Mouse (Mus musculus) heart, adult 2 months (tissue): ENCODE results near the gene Atp8a1. TPM values are rescaled to one million over a fixed set of nuclear protein-coding genes. Genes with fewer than 3 reads are reported as not detected.

Experiments
- DNase-seq, 2 experiments: peaks; one replicate each; pipeline ENCODE4 v3.0.0; 2021
- H3K27ac ChIP-seq: fragments of 200-600 bp; 2 replicates; pipeline ENCODE4 v1.8.1; 2022
- H3K27me3 ChIP-seq: fragments of 200-500 bp; 2 replicates; pipeline ENCODE4 v1.6.1; 2012; ENCODE audit warnings: mild to moderate bottlenecking, low read length, inconsistent platforms, mixed read lengths; ENCODE audit not compliant: control insufficient read depth, insufficient read depth
- H3K36me3 ChIP-seq: fragments of 200-500 bp; 2 replicates; pipeline ENCODE4 v1.6.1; 2012; ENCODE audit warnings: low read length, inconsistent platforms; ENCODE audit not compliant: control insufficient read depth, insufficient read depth
- H3K4me1 ChIP-seq: fragments of 200-500 bp; 2 replicates; pipeline ENCODE4 v1.6.1; 2011; ENCODE audit warnings: low read length; ENCODE audit not compliant: control insufficient read depth, insufficient read depth
- H3K4me3 ChIP-seq: fragments of 200-600 bp; 2 replicates; pipeline ENCODE4 v1.8.1; 2022
- H3K79me2 ChIP-seq: fragments of 200-500 bp; replicated peaks from 2 replicates; pipeline ENCODE4 v1.6.1; 2012; ENCODE audit warnings: mild to moderate bottlenecking, inconsistent platforms, low read length, moderate library complexity, mixed read lengths; ENCODE audit not compliant: control insufficient read depth, insufficient read depth
- H3K9ac ChIP-seq: fragments of 200-500 bp; 2 replicates; pipeline ENCODE4 v1.6.1; 2012; ENCODE audit warnings: low read depth, mild to moderate bottlenecking, control low read depth, inconsistent platforms, low read length, mixed read lengths
- CTCF ChIP-seq: fragments of 200-600 bp; IDR thresholded peaks from 2 replicates; pipeline ENCODE4 v1.8.1; 2022; ENCODE audit warnings: antibody characterized with exemption, mild to moderate bottlenecking, moderate library complexity
- EP300 ChIP-seq: fragments of 200-500 bp; IDR thresholded peaks from 2 replicates; pipeline ENCODE4 v1.6.1; 2011; ENCODE audit warnings: low read depth, low read length, control low read depth; ENCODE audit not compliant: insufficient read depth
- POLR2A ChIP-seq: fragments of 200-500 bp; IDR thresholded peaks from 2 replicates; pipeline ENCODE4 v1.6.1; 2011; ENCODE audit warnings: mild to moderate bottlenecking, low read depth, low read length, control low read depth; ENCODE audit not compliant: insufficient read depth
- WGBS: fragments of 180-500 bp; shearing (Covaris S2); methylation state at CpG from one replicate; pipeline ENCODE4 v1.1.7; 2018; 5-methylcytosine and 5-hydroxymethylcytosine counted together
- intact Hi-C: fragments of 180-260 bp; cut with DNase I; formaldehyde crosslinking; loops from one replicate; pipeline ENCODE4 v1.15.1; 2025
- polyA plus RNA-seq: library from polyadenylated mRNA; depleted of rRNA; stranded (reverse); fragments of >200 nt; gene quantifications from 2 replicates; pipeline ENCODE4 v1.2.3, GENCODE M21; 2012
- total RNA-seq, 2 experiments: library from RNA; stranded (reverse); gene quantifications; 2 replicates each; pipeline ENCODE4 v1.2.3; 2021

The Atp8a1 gene
- total and polyA plus RNA-seq, 3 experiments = 8.8 to 21.9 (median 21.8) TPM

DNA sequence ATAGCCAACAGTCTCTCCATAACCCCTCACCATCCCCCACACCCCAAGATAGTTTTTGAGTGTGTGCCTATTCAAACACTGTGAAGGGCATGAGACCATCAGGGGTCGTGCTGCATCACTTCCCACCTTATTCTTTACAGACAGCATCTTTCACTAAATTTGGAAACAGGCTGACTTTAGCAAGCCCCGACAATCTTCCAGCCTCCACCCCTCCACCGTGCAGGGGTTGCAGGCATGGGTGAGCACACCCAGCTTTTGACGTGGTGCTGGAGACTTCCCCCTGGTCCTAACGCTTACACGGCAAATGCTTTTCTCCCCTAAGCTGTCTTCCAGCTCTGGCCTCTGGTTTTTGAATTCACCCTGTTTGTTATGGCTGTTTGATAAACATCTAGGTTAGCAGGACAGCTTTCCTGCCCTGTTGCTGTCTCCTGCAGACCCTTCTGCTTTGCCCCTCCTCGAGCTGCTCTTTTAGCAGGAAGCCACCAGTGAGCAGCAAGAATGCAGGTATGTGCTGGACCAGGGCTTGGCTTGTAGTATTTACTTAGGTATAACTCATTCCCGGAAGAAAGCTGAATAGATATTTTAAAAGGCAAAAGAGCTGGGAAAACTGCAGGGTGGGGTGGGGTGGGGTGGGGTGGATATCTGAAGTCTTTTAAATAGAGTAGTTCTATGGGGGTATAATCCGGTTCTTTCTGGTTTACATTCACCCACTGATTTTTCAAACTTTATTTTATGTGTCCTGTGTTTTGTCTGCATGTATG is 218.9 kb downstream of the Atp8a1 start:
- H3K27ac ChIP-seq = no peak overlapping the region
- H3K4me1 ChIP-seq = no peaks in the 10 kb centered on the region
- intact Hi-C loops = no loop called here
- H3K27me3 ChIP-seq = no peaks in the 10 kb centered on the region
- 70% methylated on average over 9 of the region's 9 CpGs for WGBS
- H3K79me2 ChIP-seq = no peaks in the 10 kb centered on the region
- no peak overlapping the region for H3K9ac ChIP-seq
- no peak for TF ChIP-seq POLR2A
- TF ChIP-seq EP300 = no peak
- no peak for TF ChIP-seq CTCF
- no peak overlapping the region for H3K4me3 ChIP-seq
- H3K36me3 ChIP-seq = no peaks in the 10 kb centered on the region
- no peak for DNase-seq

DNA sequence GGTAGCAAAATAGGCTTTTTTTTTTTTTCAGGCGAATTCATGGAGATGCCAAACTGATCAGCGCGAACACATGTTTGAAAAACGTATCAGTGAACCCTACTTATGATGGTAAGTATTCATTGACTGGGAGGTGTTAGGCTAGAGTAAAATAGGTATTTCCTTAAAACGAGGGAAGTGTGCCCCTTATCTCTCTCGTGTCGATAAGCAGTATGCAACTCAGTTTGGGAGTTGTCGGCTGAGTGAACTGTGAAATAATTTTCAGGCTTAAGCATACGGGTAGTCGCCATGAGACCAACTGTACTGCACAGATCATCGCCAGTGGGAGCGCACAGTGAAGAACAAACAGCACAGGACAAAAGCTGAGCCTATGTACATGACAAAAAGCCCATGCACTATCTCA is 226.0 kb downstream of the Atp8a1 start:
- H3K36me3 ChIP-seq = no peaks in the 10 kb centered on the region
- intact Hi-C loops = no loop called here
- H3K9ac ChIP-seq = no peak overlapping the region
- H3K79me2 ChIP-seq = no peaks in the 10 kb centered on the region
- no peaks in the 10 kb centered on the region for H3K27me3 ChIP-seq
- no peak overlapping the region for H3K27ac ChIP-seq
- H3K4me1 ChIP-seq = no peaks in the 10 kb centered on the region
- no peak overlapping the region for H3K4me3 ChIP-seq
- no peak for TF ChIP-seq POLR2A
- TF ChIP-seq EP300 = no peak
- no peak for TF ChIP-seq CTCF
- DNase-seq = no peak
- 73% methylated on average over 12 of the region's 12 CpGs for WGBS

GRCm38 (mm10) chr5:67609520-67609837 is 237.8 kb downstream of the Atp8a1 start:
- H3K36me3 ChIP-seq = no peaks in the 10 kb centered on the region
- intact Hi-C loops = loop anchor here (5.0 kb wide), 2 partner anchors 77 to 118 kb away; no protein-coding TSS in a partner anchor
- no peak for TF ChIP-seq EP300
- TF ChIP-seq POLR2A = no peak
- no peak for TF ChIP-seq CTCF
- no peaks in the 10 kb centered on the region for H3K4me1 ChIP-seq
- no peak overlapping the region for H3K27ac ChIP-seq
- H3K9ac ChIP-seq = no peak overlapping the region
- H3K4me3 ChIP-seq = no peak overlapping the region
- no peak for DNase-seq
- H3K27me3 ChIP-seq = peaks cover 22% of the 10 kb centered on the region
- H3K79me2 ChIP-seq = no peaks in the 10 kb centered on the region
- WGBS = 49% methylated on average over 2 of the region's 2 CpGs

DNA sequence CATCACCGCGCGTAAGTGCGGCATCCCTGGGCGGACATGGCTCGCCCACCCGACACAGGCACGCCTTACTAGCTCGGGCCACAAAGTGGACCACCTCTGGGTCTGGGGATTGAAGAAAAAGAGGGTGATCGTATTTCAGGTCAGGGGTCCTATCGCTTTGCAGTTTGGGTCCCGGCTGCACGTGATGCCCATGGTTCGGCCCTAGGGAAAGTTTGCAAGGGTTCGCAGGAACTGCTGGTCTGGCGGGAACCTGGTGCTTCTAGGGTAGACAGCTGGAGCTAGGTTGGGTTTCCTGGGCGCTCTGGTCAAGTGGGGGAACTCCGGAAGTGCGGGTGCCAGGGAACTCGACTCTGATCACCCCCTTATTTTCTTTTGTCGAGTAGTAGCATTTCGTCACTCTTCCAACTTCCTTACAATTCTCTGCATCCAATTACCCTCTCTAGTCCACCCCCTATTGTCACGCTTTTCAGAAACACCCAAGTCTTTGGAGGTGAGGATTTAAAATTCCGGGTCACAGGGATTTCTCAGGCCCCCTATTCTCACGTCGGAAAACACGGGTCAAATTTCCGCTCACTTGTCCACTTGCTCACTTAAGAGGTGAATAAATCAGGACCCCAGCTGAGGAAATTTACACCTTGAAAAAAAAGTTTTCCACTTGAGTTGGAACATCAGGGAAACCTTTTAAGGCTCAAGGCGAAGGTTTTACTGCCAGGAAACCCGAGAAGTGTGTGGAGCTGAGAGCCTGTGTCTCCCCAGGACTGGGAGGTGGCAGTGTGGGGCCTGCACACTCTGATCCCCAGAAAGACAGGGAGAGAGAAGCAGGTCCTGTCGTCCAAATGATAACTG is 238.3 kb downstream of the Atp8a1 start:
- Histone ChIP-seq H3K9ac (no peak overlapping the region), H3K4me3 (peak overlapping the region; percentile 54), H3K27me3 (peaks cover 22% of the 10 kb centered on the region)

DNA sequence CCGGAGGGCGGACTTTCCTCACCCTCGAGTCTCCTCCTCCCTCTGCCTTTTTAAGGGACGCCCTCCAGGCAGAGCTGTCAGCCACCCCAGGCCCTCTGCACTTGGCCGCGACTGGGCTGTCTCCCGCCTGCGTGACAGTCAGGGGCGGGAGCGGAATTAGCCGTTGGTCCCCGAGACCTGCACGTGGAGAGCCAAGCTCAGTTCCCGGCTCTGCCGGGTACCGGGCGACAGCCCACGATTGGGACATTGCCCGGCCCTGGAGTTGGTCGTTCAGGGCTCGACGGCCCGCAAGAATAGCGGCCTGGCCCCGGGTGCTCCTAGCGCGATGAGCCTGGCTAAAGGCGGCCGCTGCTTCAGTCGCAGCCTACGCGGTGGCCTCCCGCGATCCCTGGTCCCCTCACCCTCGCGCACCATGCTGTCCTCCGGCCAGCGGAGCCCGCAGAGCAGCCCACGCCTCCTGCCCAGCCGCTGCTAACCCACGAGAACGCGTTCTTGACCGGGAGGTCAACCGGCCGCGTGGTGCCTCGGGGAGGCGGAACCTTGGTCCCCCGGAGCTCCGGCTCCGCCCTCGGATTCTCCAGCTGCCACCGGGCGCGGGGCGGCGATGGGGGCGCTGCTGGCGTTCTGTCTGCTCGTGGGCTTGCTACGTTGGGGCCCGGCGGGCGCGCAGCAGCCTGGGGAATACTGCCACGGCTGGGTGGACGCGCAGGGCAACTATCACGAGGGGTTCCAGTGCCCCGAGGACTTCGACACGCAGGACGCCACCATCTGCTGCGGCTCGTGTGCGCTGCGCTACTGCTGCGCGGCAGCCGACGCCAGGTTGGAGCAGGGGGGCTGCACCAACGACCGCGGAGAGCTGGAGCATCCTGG is 239.2 kb downstream of the Atp8a1 start, which contains the start of gene Shisa3:
TSS of gene Shisa3 (plus strand) at position 79 of the 870 bp plus-strand sequence.
- H3K9ac ChIP-seq = peak within 1 kb of the TSS; percentile 58
- no peaks in the 10 kb centered on the region for H3K4me1 ChIP-seq
- TF ChIP-seq POLR2A = no peak
- TF ChIP-seq CTCF = no peak
- no peaks in the 10 kb centered on the region for H3K36me3 ChIP-seq
- WGBS = under 1% methylated on average over 86 of the region's 86 CpGs
- H3K79me2 ChIP-seq = no peaks in the 10 kb centered on the region
- H3K27me3 ChIP-seq = peaks cover 22% of the 10 kb centered on the region
- peak within 1 kb of the TSS; percentile 54 for H3K4me3 ChIP-seq
- intact Hi-C loops = loop anchor here (5.0 kb wide), 2 partner anchors 76 to 119 kb away; no protein-coding TSS in a partner anchor
- no peak within 1 kb of the TSS for H3K27ac ChIP-seq
- peak; percentile 33 to 47 for DNase-seq

More for the DNA sequence above, 238.3 kb downstream of the Atp8a1 start:
- Histone ChIP-seq H3K36me3 (no peaks in the 10 kb centered on the region), H3K27ac (no peak overlapping the region), H3K79me2 (no peaks in the 10 kb centered on the region), H3K4me1 (no peaks in the 10 kb centered on the region)
- TF ChIP-seq POLR2A = no peak
- no peak for TF ChIP-seq EP300
- no peak for TF ChIP-seq CTCF
- WGBS = 25% methylated on average over 31 of the region's 31 CpGs
- intact Hi-C loops = loop anchor here (5.0 kb wide), 2 partner anchors 77 to 118 kb away; no protein-coding TSS in a partner anchor
- no peak for DNase-seq
